Mouse (Mus musculus): ENCODE results near the gene Olfr652. TPM values are rescaled to one million over a fixed set of nuclear protein-coding genes. Genes with fewer than 3 reads are reported as not detected.

Gene Olfr652
- total and polyA plus RNA-seq, 3 experiments = not detected

- TF ChIP-seq MAZ (IDR thresholded peaks at IDR 0.05; ENCODE audit: low read depth, low read length) (no peak), BHLHE40 (IDR thresholded peaks at IDR 0.05; ENCODE audit: borderline replicate concordance, low read depth, low read length) (no peak), NELFE (IDR thresholded peaks at IDR 0.05; ENCODE audit: low read depth, low read length) (no peak), SMC3 (IDR thresholded peaks at IDR 0.05; ENCODE audit: low read depth, low read length) (no peak), ZKSCAN1 (IDR thresholded peaks at IDR 0.05; ENCODE audit: low read depth, low read length) (no peak), POLR2A (IDR thresholded peaks at IDR 0.05; ENCODE audit: control insufficient read depth in 1 of 2, insufficient read depth in 1 of 2, low read depth in 1 of 2, low read length in 2 of 2, poor library complexity in 1 of 2) (no peak), KAT2A (conservative IDR thresholded peaks at IDR 0.05; ENCODE audit: low read depth, low read length) (no peak), MEF2A (IDR thresholded peaks at IDR 0.05; ENCODE audit: extremely low read depth, insufficient replicate concordance, low read depth, low read length, poor library complexity, severe bottlenecking) (no peak), MAFK (IDR thresholded peaks at IDR 0.05; ENCODE audit: borderline replicate concordance, low read depth, low read length) (no peak), NRF1 (IDR thresholded peaks at IDR 0.05; ENCODE audit: insufficient read depth, low read depth, low read length, poor library complexity, severe bottlenecking) (no peak), EP300 (IDR thresholded peaks at IDR 0.05; ENCODE audit: low read depth in 1 of 2, low read length in 2 of 2) (no peak), ELF1 (IDR thresholded peaks at IDR 0.05; ENCODE audit: low read depth, low read length) (no peak), MYC (IDR thresholded peaks at IDR 0.05; ENCODE audit: low read depth, low read length) (no peak), CTCF (IDR thresholded peaks at IDR 0.05 in 2 of 3, conservative IDR thresholded peaks at IDR 0.05 in 1 of 3; ENCODE audit: control insufficient read depth in 1 of 3, insufficient read depth in 1 of 3, low read depth in 2 of 3, low read length in 3 of 3, poor library complexity in 1 of 3, severe bottlenecking in 1 of 3) (no peak), CHD1 (IDR thresholded peaks at IDR 0.05; ENCODE audit: low read depth, low read length) (no peak), GATA1 (IDR thresholded peaks at IDR 0.05; ENCODE audit: low read depth, low read length) (no peak), CHD2 (IDR thresholded peaks at IDR 0.05; ENCODE audit: low read length) (no peak), GABPA (IDR thresholded peaks at IDR 0.05; ENCODE audit: low read depth, low read length) (no peak)
Measured at GRCm38 (mm10) chr7:104613655-104614054, 53.0 kb downstream of the Olfr652 start, which contains the start of gene Olfr656. TSS of gene Olfr656 (plus strand) at chr7:104613955.

More at GRCm38 (mm10) chr7:104613655-104614054, 53.0 kb downstream of the Olfr652 start, which contains the start of gene Olfr656:
- H3K27me3 ChIP-seq (ENCODE audit: control insufficient read depth in 1 of 2, insufficient read depth in 2 of 2, low read length in 2 of 2) = no peaks in the 10 kb centered on the region
- no peaks in the 10 kb centered on the region for H3K4me1 ChIP-seq (ENCODE audit: control insufficient read depth in 1 of 2, insufficient read depth in 2 of 2, low read length in 2 of 2)
- no peaks in the 10 kb centered on the region for H3K36me3 ChIP-seq (ENCODE audit: control insufficient read depth in 1 of 2, insufficient read depth in 2 of 2, low read length in 2 of 2)
- no peak within 1 kb of the TSS for H3K27ac ChIP-seq (ENCODE audit: control insufficient read depth, low read depth, low read length)
- no peak within 1 kb of the TSS for H3K4me3 ChIP-seq (ENCODE audit: control insufficient read depth in 1 of 2, insufficient read depth in 1 of 2, low read depth in 2 of 2, low read length in 2 of 2)
- no peak for DNase-seq (ENCODE audit: low read depth, low spot score)
- H3K79me2 ChIP-seq (ENCODE audit: control insufficient read depth, insufficient read depth, low read length, poor library complexity) = no peaks in the 10 kb centered on the region
- H3K9me3 ChIP-seq (replicated peaks; ENCODE audit: insufficient read depth, low read length) = no peaks in the 10 kb centered on the region
- H3K9ac ChIP-seq (ENCODE audit: control insufficient read depth, low read depth, low read length, poor library complexity, severe bottlenecking) = no peak within 1 kb of the TSS

Other genes with a start within 250 kb of the Olfr652 start
- gene Trim12a, start 245.4 kb upstream of the Olfr652 start, total RNA-seq (2012; rRNA removed) = not detected in 2 replicates
- gene Trim12a, start 245.4 kb upstream of the Olfr652 start, polyA plus RNA-seq (2012; ENCODE audit: insufficient read depth in 1 of 2, insufficient read length in 2 of 2, low read depth in 1 of 2, low replicate concordance in 2 of 2, missing spikeins in 1 of 2) = under 1 TPM in 1 of 2 experiments, not detected in 1; 0.14 TPM
- 0.42 and 0.69 TPM in 2 replicates for gene Trim34b, start 231.4 kb upstream of the Olfr652 start, total RNA-seq (2012; rRNA removed)
- under 1 TPM in 1 of 2 experiments, not detected in 1; 0.74 TPM for gene Trim34b, start 231.4 kb upstream of the Olfr652 start, polyA plus RNA-seq (2012; ENCODE audit: insufficient read depth in 1 of 2, insufficient read length in 2 of 2, low read depth in 1 of 2, low replicate concordance in 2 of 2, missing spikeins in 1 of 2)
- gene Trim12c, start 207.5 kb upstream of the Olfr652 start, total RNA-seq (2012; rRNA removed) = 4.8 and 5.0 TPM in 2 replicates
- gene Trim12c, start 207.5 kb upstream of the Olfr652 start, polyA plus RNA-seq (2012; ENCODE audit: insufficient read depth in 1 of 2, insufficient read length in 2 of 2, low read depth in 1 of 2, low replicate concordance in 2 of 2, missing spikeins in 1 of 2) = 1 to 10 TPM in 1 of 2 experiments, not detected in 1; 6.9 TPM
- not detected in 2 replicates for gene Trim30b, start 191.0 kb upstream of the Olfr652 start, total RNA-seq (2012; rRNA removed)
- gene Trim30b, start 191.0 kb upstream of the Olfr652 start, polyA plus RNA-seq (2012; ENCODE audit: insufficient read depth in 1 of 2, insufficient read length in 2 of 2, low read depth in 1 of 2, low replicate concordance in 2 of 2, missing spikeins in 1 of 2) = under 1 TPM in 1 of 2 experiments, not detected in 1; 0.04 TPM
- gene Trim30c, start 160.1 kb upstream of the Olfr652 start, total RNA-seq (2012; rRNA removed) = 0.12 and 0.13 TPM in 2 replicates
- gene Trim30c, start 160.1 kb upstream of the Olfr652 start, polyA plus RNA-seq (2012; ENCODE audit: insufficient read depth in 1 of 2, insufficient read length in 2 of 2, low read depth in 1 of 2, low replicate concordance in 2 of 2, missing spikeins in 1 of 2) = not detected
- 1.1 and 1.7 TPM in 2 replicates for gene Trim30a, start 95.7 kb upstream of the Olfr652 start, total RNA-seq (2012; rRNA removed)
- under 1 TPM in 1 of 2 experiments, not detected in 1; 0.45 TPM for gene Trim30a, start 95.7 kb upstream of the Olfr652 start, polyA plus RNA-seq (2012; ENCODE audit: insufficient read depth in 1 of 2, insufficient read length in 2 of 2, low read depth in 1 of 2, low replicate concordance in 2 of 2, missing spikeins in 1 of 2)
- gene Trim30d, start 53.1 kb upstream of the Olfr652 start, total RNA-seq (2012; rRNA removed) = not detected in 2 replicates
- gene Trim30d, start 53.1 kb upstream of the Olfr652 start, polyA plus RNA-seq (2012; ENCODE audit: insufficient read depth in 1 of 2, insufficient read length in 2 of 2, low read depth in 1 of 2, low replicate concordance in 2 of 2, missing spikeins in 1 of 2) = not detected
- not detected in 2 replicates for gene Olfr651, start 10.8 kb upstream of the Olfr652 start, total RNA-seq (2012; rRNA removed)
- not detected for gene Olfr651, start 10.8 kb upstream of the Olfr652 start, polyA plus RNA-seq (2012; ENCODE audit: insufficient read depth in 1 of 2, insufficient read length in 2 of 2, low read depth in 1 of 2, low replicate concordance in 2 of 2, missing spikeins in 1 of 2)
- not detected in 2 replicates for gene Olfr653, start 16.4 kb downstream of the Olfr652 start, total RNA-seq (2012; rRNA removed)
- gene Olfr653, start 16.4 kb downstream of the Olfr652 start, polyA plus RNA-seq (2012; ENCODE audit: insufficient read depth in 1 of 2, insufficient read length in 2 of 2, low read depth in 1 of 2, low replicate concordance in 2 of 2, missing spikeins in 1 of 2) = not detected
- not detected in 2 replicates for gene Olfr654, start 26.1 kb downstream of the Olfr652 start, total RNA-seq (2012; rRNA removed)
- gene Olfr654, start 26.1 kb downstream of the Olfr652 start, polyA plus RNA-seq (2012; ENCODE audit: insufficient read depth in 1 of 2, insufficient read length in 2 of 2, low read depth in 1 of 2, low replicate concordance in 2 of 2, missing spikeins in 1 of 2) = not detected
- not detected in 2 replicates for gene Olfr655, start 40.9 kb downstream of the Olfr652 start, total RNA-seq (2012; rRNA removed)
- 1 to 10 TPM in 1 of 2 experiments, not detected in 1; 1.3 TPM for gene Olfr655, start 40.9 kb downstream of the Olfr652 start, polyA plus RNA-seq (2012; ENCODE audit: insufficient read depth in 1 of 2, insufficient read length in 2 of 2, low read depth in 1 of 2, low replicate concordance in 2 of 2, missing spikeins in 1 of 2)
- gene Olfr656, start 53.1 kb downstream of the Olfr652 start, total RNA-seq (2012; rRNA removed) = not detected in 2 replicates
- not detected for gene Olfr656, start 53.1 kb downstream of the Olfr652 start, polyA plus RNA-seq (2012; ENCODE audit: insufficient read depth in 1 of 2, insufficient read length in 2 of 2, low read depth in 1 of 2, low replicate concordance in 2 of 2, missing spikeins in 1 of 2)
- not detected in 2 replicates for gene Olfr657, start 63.9 kb downstream of the Olfr652 start, total RNA-seq (2012; rRNA removed)
- gene Olfr657, start 63.9 kb downstream of the Olfr652 start, polyA plus RNA-seq (2012; ENCODE audit: insufficient read depth in 1 of 2, insufficient read length in 2 of 2, low read depth in 1 of 2, low replicate concordance in 2 of 2, missing spikeins in 1 of 2) = not detected
- not detected in 2 replicates for gene Olfr658, start 86.4 kb downstream of the Olfr652 start, total RNA-seq (2012; rRNA removed)
- not detected for gene Olfr658, start 86.4 kb downstream of the Olfr652 start, polyA plus RNA-seq (2012; ENCODE audit: insufficient read depth in 1 of 2, insufficient read length in 2 of 2, low read depth in 1 of 2, low replicate concordance in 2 of 2, missing spikeins in 1 of 2)
- gene Olfr659, start 105.9 kb downstream of the Olfr652 start, total RNA-seq (2012; rRNA removed) = not detected in 2 replicates
- gene Olfr659, start 105.9 kb downstream of the Olfr652 start, polyA plus RNA-seq (2012; ENCODE audit: insufficient read depth in 1 of 2, insufficient read length in 2 of 2, low read depth in 1 of 2, low replicate concordance in 2 of 2, missing spikeins in 1 of 2) = not detected
- gene Olfr661, start 125.6 kb downstream of the Olfr652 start, total RNA-seq (2012; rRNA removed) = not detected in 2 replicates
- not detected for gene Olfr661, start 125.6 kb downstream of the Olfr652 start, polyA plus RNA-seq (2012; ENCODE audit: insufficient read depth in 1 of 2, insufficient read length in 2 of 2, low read depth in 1 of 2, low replicate concordance in 2 of 2, missing spikeins in 1 of 2)
- gene Usp17le, start 216.6 kb downstream of the Olfr652 start, total RNA-seq (2012; rRNA removed) = not detected in 2 replicates
- not detected for gene Usp17le, start 216.6 kb downstream of the Olfr652 start, polyA plus RNA-seq (2012; ENCODE audit: insufficient read depth in 1 of 2, insufficient read length in 2 of 2, low read depth in 1 of 2, low replicate concordance in 2 of 2, missing spikeins in 1 of 2)